Mouse (Mus musculus): ENCODE data around the gene Ppp1r9b. TPM values are rescaled to one million over a fixed set of nuclear protein-coding genes. Genes with fewer than 3 reads are reported as not detected.
A peak's percentile ranks its signal among the peaks of the same experiment; 100 is the strongest.

Ppp1r9b gene
- polyA plus RNA-seq, 1 experiment from 2014 or later = 22.0 TPM

- H3K9me3 ChIP-seq (ENCODE audit: control insufficient read depth, low read length) = no peaks in the 10 kb centered on the region
- WGBS = 48% methylated on average over 6 of the region's 6 CpGs
- no peaks in the 10 kb centered on the region for H3K36me3 ChIP-seq (ENCODE audit: control insufficient read depth, insufficient read depth)
- H3K27me3 ChIP-seq (replicated peaks; ENCODE audit: control insufficient read depth, insufficient read depth, low read length) = no peaks in the 10 kb centered on the region
- no peak for ATAC-seq
- H3K4me1 ChIP-seq (replicated peaks; ENCODE audit: control insufficient read depth, insufficient read depth, low read length) = peaks cover 22% of the 10 kb centered on the region
- H3K27ac ChIP-seq (ENCODE audit: low read length) = peak overlapping the region; percentile 21; the same call in 1 of the 2 replicates
- no peak overlapping the region for H3K9ac ChIP-seq (replicated peaks; ENCODE audit: low read depth, low read length)
- H3K4me2 ChIP-seq (ENCODE audit: low read length) = no peak overlapping the region
- H3K4me3 ChIP-seq (replicated peaks; ENCODE audit: low read length) = no peak overlapping the region
Observed at GRCm38 (mm10) chr11:95037306-95037705, 46.5 kb downstream of the Ppp1r9b start.

- Histone ChIP-seq H3K27me3 (replicated peaks; ENCODE audit: control insufficient read depth, insufficient read depth, low read length) (no peaks in the 10 kb centered on the region), H3K9me3 (ENCODE audit: control insufficient read depth, low read length) (no peaks in the 10 kb centered on the region), H3K4me2 (ENCODE audit: low read length) (no peak overlapping the region), H3K9ac (replicated peaks; ENCODE audit: low read depth, low read length) (no peak overlapping the region), H3K36me3 (ENCODE audit: control insufficient read depth, insufficient read depth) (no peaks in the 10 kb centered on the region), H3K4me1 (replicated peaks; ENCODE audit: control insufficient read depth, insufficient read depth, low read length) (peaks cover 22% of the 10 kb centered on the region), H3K4me3 (replicated peaks; ENCODE audit: low read length) (no peak overlapping the region), H3K27ac (ENCODE audit: low read length) (no peak overlapping the region)
- 58% methylated on average over 14 of the region's 14 CpGs for WGBS
- no peak for ATAC-seq
Observed at GRCm38 (mm10) chr11:95038156-95038817, 47.5 kb downstream of the Ppp1r9b start.

GRCm38 (mm10) chr11:95038818-95039655, 48.2 kb downstream of the Ppp1r9b start:
- Histone ChIP-seq H3K27ac (ENCODE audit: low read length) (no peak overlapping the region), H3K4me1 (replicated peaks; ENCODE audit: control insufficient read depth, insufficient read depth, low read length) (peaks cover 22% of the 10 kb centered on the region), H3K36me3 (ENCODE audit: control insufficient read depth, insufficient read depth) (no peaks in the 10 kb centered on the region), H3K9me3 (ENCODE audit: control insufficient read depth, low read length) (no peaks in the 10 kb centered on the region), H3K9ac (replicated peaks; ENCODE audit: low read depth, low read length) (no peak overlapping the region), H3K27me3 (replicated peaks; ENCODE audit: control insufficient read depth, insufficient read depth, low read length) (no peaks in the 10 kb centered on the region), H3K4me3 (replicated peaks; ENCODE audit: low read length) (no peak overlapping the region), H3K4me2 (ENCODE audit: low read length) (no peak overlapping the region)
- 83% methylated on average over 13 of the region's 13 CpGs for WGBS
- ATAC-seq = no peak

- no peak overlapping the region for H3K27ac ChIP-seq (ENCODE audit: low read length)
- H3K27me3 ChIP-seq (replicated peaks; ENCODE audit: control insufficient read depth, insufficient read depth, low read length) = no peaks in the 10 kb centered on the region
- no peak for ATAC-seq
- WGBS = 94% methylated on average over 4 of the region's 4 CpGs
- no peak overlapping the region for H3K9ac ChIP-seq (replicated peaks; ENCODE audit: low read depth, low read length)
- H3K4me2 ChIP-seq (ENCODE audit: low read length) = no peak overlapping the region
- H3K4me3 ChIP-seq (replicated peaks; ENCODE audit: low read length) = no peak overlapping the region
- no peaks in the 10 kb centered on the region for H3K9me3 ChIP-seq (ENCODE audit: control insufficient read depth, low read length)
- peaks cover 22% of the 10 kb centered on the region for H3K4me1 ChIP-seq (replicated peaks; ENCODE audit: control insufficient read depth, insufficient read depth, low read length)
- H3K36me3 ChIP-seq (ENCODE audit: control insufficient read depth, insufficient read depth) = no peaks in the 10 kb centered on the region
Observed at GRCm38 (mm10) chr11:95039766-95040165, 48.9 kb downstream of the Ppp1r9b start.

GRCm38 (mm10) chr11:95040491-95041138, 49.8 kb downstream of the Ppp1r9b start:
- no peaks in the 10 kb centered on the region for H3K36me3 ChIP-seq (ENCODE audit: control insufficient read depth, insufficient read depth)
- H3K9ac ChIP-seq (replicated peaks; ENCODE audit: low read depth, low read length) = peak overlapping the region; percentile 65
- H3K27me3 ChIP-seq (replicated peaks; ENCODE audit: control insufficient read depth, insufficient read depth, low read length) = no peaks in the 10 kb centered on the region
- peak; percentile 5; the same call in 1 of the 2 replicates for ATAC-seq
- WGBS = under 1% methylated on average over 20 of the region's 20 CpGs
- peak overlapping the region; percentile 89 for H3K4me3 ChIP-seq (replicated peaks; ENCODE audit: low read length)
- no peaks in the 10 kb centered on the region for H3K9me3 ChIP-seq (ENCODE audit: control insufficient read depth, low read length)
- H3K4me1 ChIP-seq (replicated peaks; ENCODE audit: control insufficient read depth, insufficient read depth, low read length) = peaks cover 22% of the 10 kb centered on the region
- peak overlapping the region; percentile 71 for H3K27ac ChIP-seq (ENCODE audit: low read length)
- peak overlapping the region; percentile 92 for H3K4me2 ChIP-seq (ENCODE audit: low read length)

- Histone ChIP-seq H3K27ac (ENCODE audit: low read length) (peak within 1 kb of the TSS; percentile 71), H3K4me2 (ENCODE audit: low read length) (peak within 1 kb of the TSS; percentile 92), H3K27me3 (replicated peaks; ENCODE audit: control insufficient read depth, insufficient read depth, low read length) (no peaks in the 10 kb centered on the region), H3K9ac (replicated peaks; ENCODE audit: low read depth, low read length) (peak within 1 kb of the TSS; percentile 65), H3K36me3 (ENCODE audit: control insufficient read depth, insufficient read depth) (no peaks in the 10 kb centered on the region), H3K4me1 (replicated peaks; ENCODE audit: control insufficient read depth, insufficient read depth, low read length) (peaks cover 22% of the 10 kb centered on the region), H3K4me3 (replicated peaks; ENCODE audit: low read length) (peak within 1 kb of the TSS; percentile 89), H3K9me3 (ENCODE audit: control insufficient read depth, low read length) (no peaks in the 10 kb centered on the region)
- ATAC-seq = peak; percentile 98
- WGBS = under 1% methylated on average over 41 of the region's 41 CpGs
Observed at GRCm38 (mm10) chr11:95041139-95041609, 50.3 kb downstream of the Ppp1r9b start, which contains the start of gene Pdk2. TSS of gene Pdk2 (minus strand) at chr11:95041354.

GRCm38 (mm10) chr11:95042096-95042495, 51.3 kb downstream of the Ppp1r9b start:
- peak; percentile 27 for ATAC-seq
- Histone ChIP-seq H3K4me3 (replicated peaks; ENCODE audit: low read length) (peak overlapping the region; percentile 89), H3K9me3 (ENCODE audit: control insufficient read depth, low read length) (no peaks in the 10 kb centered on the region), H3K27me3 (replicated peaks; ENCODE audit: control insufficient read depth, insufficient read depth, low read length) (no peaks in the 10 kb centered on the region), H3K4me1 (replicated peaks; ENCODE audit: control insufficient read depth, insufficient read depth, low read length) (peaks cover 20% of the 10 kb centered on the region), H3K27ac (ENCODE audit: low read length) (no peak overlapping the region), H3K9ac (replicated peaks; ENCODE audit: low read depth, low read length) (peak overlapping the region; percentile 32; the same call in 1 of the 2 replicates), H3K4me2 (ENCODE audit: low read length) (peak overlapping the region; percentile 92), H3K36me3 (ENCODE audit: control insufficient read depth, insufficient read depth) (no peaks in the 10 kb centered on the region)
- under 1% methylated on average over 11 of the region's 11 CpGs for WGBS

DNA sequence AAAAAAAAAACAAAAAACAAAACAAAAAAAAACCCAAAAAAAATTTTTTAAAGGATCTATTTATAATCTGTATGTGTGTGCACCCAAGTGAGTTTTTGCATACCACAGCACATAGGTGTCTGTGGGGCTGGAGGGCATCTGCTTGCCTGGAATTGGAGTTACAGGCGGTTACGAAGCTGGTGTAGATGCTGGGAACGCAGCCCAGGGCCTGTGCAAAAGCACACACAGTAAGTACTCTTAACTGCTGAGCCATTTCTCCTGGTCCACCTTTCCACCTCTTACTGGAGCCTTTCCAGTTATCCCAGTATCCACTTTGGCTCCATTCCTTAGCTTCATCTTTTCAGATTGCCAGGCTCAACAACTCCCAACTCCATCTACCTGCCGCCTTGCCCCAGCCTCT, 52.2 kb downstream of the Ppp1r9b start:
- WGBS = 90% methylated on average over 4 of the region's 4 CpGs
- Histone ChIP-seq H3K36me3 (ENCODE audit: control insufficient read depth, insufficient read depth) (no peaks in the 10 kb centered on the region), H3K9me3 (ENCODE audit: control insufficient read depth, low read length) (no peaks in the 10 kb centered on the region), H3K4me1 (replicated peaks; ENCODE audit: control insufficient read depth, insufficient read depth, low read length) (peaks cover 18% of the 10 kb centered on the region), H3K27ac (ENCODE audit: low read length) (no peak overlapping the region), H3K9ac (replicated peaks; ENCODE audit: low read depth, low read length) (no peak overlapping the region), H3K4me2 (ENCODE audit: low read length) (no peak overlapping the region), H3K4me3 (replicated peaks; ENCODE audit: low read length) (no peak overlapping the region), H3K27me3 (replicated peaks; ENCODE audit: control insufficient read depth, insufficient read depth, low read length) (no peaks in the 10 kb centered on the region)
- no peak for ATAC-seq

DNA sequence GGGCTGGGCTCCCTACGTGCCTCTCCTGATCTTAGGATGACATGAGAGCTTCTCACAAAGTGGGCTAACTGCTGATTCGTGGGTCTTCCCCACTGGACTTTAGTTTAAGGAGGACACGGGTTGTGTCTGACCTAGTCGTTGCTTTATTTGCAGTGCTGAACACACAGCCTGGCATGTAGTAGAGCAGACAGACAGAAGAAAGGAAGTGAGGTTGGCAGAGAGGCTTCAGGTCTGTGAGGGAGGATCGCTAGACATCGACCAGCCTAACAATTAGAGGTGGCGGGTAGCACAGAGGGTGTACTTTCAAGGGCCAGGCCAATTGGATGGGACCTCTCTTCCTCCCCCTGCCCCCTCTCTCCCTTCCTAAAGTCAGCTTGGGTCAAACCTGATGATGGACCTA, 52.8 kb downstream of the Ppp1r9b start:
- no peak overlapping the region for H3K9ac ChIP-seq (replicated peaks; ENCODE audit: low read depth, low read length)
- H3K4me1 ChIP-seq (replicated peaks; ENCODE audit: control insufficient read depth, insufficient read depth, low read length) = peaks cover 18% of the 10 kb centered on the region
- no peak overlapping the region for H3K27ac ChIP-seq (ENCODE audit: low read length)
- 59% methylated on average over 7 of the region's 7 CpGs for WGBS
- no peaks in the 10 kb centered on the region for H3K9me3 ChIP-seq (ENCODE audit: control insufficient read depth, low read length)
- H3K27me3 ChIP-seq (replicated peaks; ENCODE audit: control insufficient read depth, insufficient read depth, low read length) = no peaks in the 10 kb centered on the region
- H3K4me3 ChIP-seq (replicated peaks; ENCODE audit: low read length) = no peak overlapping the region
- H3K36me3 ChIP-seq (ENCODE audit: control insufficient read depth, insufficient read depth) = no peaks in the 10 kb centered on the region
- ATAC-seq = no peak
- H3K4me2 ChIP-seq (ENCODE audit: low read length) = no peak overlapping the region

Data from forebrain, embryonic 16.5 days (tissue).